Mouse (Mus musculus) cerebellum, adult 11-12 months (tissue): ENCODE results near the gene Adcy10.

Experiments
- DNase-seq: peaks from one replicate; pipeline ENCODE4 v3.0.0; 2022

Gene Adcy10

GRCm38 (mm10) chr1:165536079-165536675 is 51.2 kb downstream of the Adcy10 start:
- no peak for DNase-seq

GRCm38 (mm10) chr1:165537241-165537807 is 52.3 kb downstream of the Adcy10 start:
- DNase-seq = no peak

- no peak for DNase-seq
These were observed 71.7 kb downstream of the Adcy10 start for GRCm38 (mm10) chr1:165556711-165557110.

- DNase-seq = peak; percentile 73
These were observed 74.1 kb downstream of the Adcy10 start for GRCm38 (mm10) chr1:165559073-165559472.

- no peak for DNase-seq
These were observed 80.3 kb downstream of the Adcy10 start for GRCm38 (mm10) chr1:165565283-165565682.

GRCm38 (mm10) chr1:165567466-165567865 is 82.5 kb downstream of the Adcy10 start:
- DNase-seq = no peak

GRCm38 (mm10) chr1:165576005-165576404 is 91.0 kb downstream of the Adcy10 start:
- no peak for DNase-seq

- DNase-seq = no peak
These were observed 91.6 kb downstream of the Adcy10 start for GRCm38 (mm10) chr1:165576459-165577112.

- DNase-seq = no peak
These were observed 94.3 kb downstream of the Adcy10 start for GRCm38 (mm10) chr1:165579332-165579731.

GRCm38 (mm10) chr1:165581255-165581654 is 96.3 kb downstream of the Adcy10 start:
- no peak for DNase-seq

GRCm38 (mm10) chr1:165583529-165584184 is 98.7 kb downstream of the Adcy10 start:
- DNase-seq = peak; percentile 87

- no peak for DNase-seq
These were observed 100.6 kb downstream of the Adcy10 start for GRCm38 (mm10) chr1:165585389-165586104.

GRCm38 (mm10) chr1:165586366-165586765 is 101.4 kb downstream of the Adcy10 start:
- DNase-seq = no peak

GRCm38 (mm10) chr1:165587845-165588244 is 102.9 kb downstream of the Adcy10 start:
- no peak for DNase-seq

GRCm38 (mm10) chr1:165589280-165590048 is 104.5 kb downstream of the Adcy10 start:
- no peak for DNase-seq

- DNase-seq = no peak
These were observed 105.8 kb downstream of the Adcy10 start for GRCm38 (mm10) chr1:165590760-165591159.

GRCm38 (mm10) chr1:165592295-165593082 is 107.5 kb downstream of the Adcy10 start:
- DNase-seq = no peak

- DNase-seq = no peak
These were observed 109.9 kb downstream of the Adcy10 start for GRCm38 (mm10) chr1:165594699-165595421.

- DNase-seq = no peak
These were observed 116.8 kb downstream of the Adcy10 start for GRCm38 (mm10) chr1:165601775-165602280.

- DNase-seq = no peak
These were observed 118.2 kb downstream of the Adcy10 start for GRCm38 (mm10) chr1:165603218-165603617.

GRCm38 (mm10) chr1:165604203-165604602 is 119.2 kb downstream of the Adcy10 start:
- DNase-seq = no peak
